Mouse (Mus musculus) right cerebral cortex, postnatal 25 days (tissue): ENCODE measurements around the gene Sys1.

Experiments used
- DNase-seq: peaks from one replicate; pipeline ENCODE4 v3.0.0; 2022

Sys1 gene

DNA sequence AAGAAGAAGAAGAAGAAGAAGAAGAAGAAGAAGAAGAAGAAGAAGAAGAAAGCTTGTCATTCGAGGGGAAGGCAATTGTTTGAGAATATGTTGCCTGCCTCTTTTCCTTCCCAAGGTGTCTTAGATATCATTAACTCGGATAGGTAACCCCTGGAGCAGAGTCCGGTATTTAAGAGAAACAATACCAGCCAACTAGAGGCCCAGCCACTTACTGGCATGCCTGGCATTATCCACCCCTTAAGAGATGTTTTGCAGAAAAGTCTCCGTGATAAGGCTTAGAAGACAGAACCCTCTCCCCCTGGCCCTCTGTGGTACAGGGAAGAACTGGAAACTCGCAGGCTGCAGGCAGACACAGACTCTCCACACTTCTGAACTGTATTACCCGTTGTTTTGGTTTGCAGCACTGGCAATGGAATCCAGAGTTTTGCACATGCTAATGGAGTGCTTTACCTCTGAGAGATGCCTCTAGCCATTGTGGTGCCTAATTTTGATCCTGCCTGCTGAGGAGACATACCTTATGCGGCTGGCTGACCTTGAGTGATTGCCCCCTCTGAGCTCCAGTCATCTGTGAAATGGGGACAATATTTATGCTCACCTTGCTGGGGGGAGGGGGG lies 2.8 kb upstream of the Sys1 start:
- no peak for DNase-seq

DNA sequence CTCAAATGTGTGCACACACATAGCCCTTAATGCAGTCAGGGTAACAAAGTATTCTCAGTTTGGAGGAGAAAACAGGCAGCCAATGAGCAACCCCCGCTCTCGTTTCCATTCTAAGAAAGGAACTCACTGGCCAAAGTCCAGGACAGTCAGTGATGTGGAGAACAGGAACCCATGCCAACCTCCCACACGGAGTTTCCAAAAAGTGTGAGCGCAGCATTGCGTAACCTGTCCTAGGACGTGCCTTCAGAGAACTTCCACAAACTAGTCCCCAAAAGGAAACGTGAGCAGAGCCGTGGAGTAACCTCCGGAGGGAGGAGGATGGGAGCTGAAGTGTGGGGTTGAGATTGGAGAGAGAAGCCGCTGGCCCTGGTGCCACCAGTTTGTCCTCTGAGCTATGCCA lies 1.9 kb upstream of the Sys1 start:
- DNase-seq = peak; percentile 82

DNA sequence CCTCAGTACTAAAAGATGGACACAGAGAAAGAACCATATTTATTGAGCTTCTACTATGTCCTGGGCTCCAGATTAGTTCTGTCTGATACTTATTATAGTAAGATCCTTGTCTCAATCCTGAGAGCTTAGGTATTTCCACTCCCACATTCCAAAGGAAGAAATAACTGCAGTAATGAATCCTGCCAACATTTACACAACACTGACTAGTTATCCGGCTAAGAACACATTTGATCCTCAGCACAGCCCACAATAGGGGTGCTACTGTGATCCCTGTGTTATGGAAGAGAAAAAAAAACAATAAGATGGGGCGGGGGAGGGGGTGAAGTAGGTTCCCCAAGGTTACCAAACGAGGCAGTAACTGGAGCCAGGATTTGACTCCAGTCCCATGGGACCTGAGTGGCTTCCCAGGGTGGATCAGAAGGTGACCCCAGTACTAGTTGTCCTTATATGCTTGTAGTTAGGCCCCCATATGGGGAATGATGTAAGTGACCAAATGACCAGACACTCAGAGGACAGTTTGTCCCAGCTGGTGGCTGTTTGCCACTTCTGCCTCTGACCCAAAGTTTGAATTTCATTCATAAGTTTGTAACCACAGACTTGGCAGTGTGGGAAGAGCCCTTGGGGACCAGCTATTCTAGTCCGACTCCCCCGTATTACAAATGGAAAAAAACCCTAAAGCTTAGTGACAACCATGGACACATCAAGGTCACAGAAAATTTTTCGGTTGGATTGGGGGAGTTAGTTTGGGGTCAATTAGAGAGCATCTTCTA lies 1.2 kb upstream of the Sys1 start:
- DNase-seq = no peak

- DNase-seq = no peak
Observed at GRCm38 (mm10) chr2:164456413-164456812, 351 bp upstream of the Sys1 start.

- DNase-seq = no peak
Observed at GRCm38 (mm10) chr2:164457942-164458341, 1.2 kb downstream of the Sys1 start.

DNA sequence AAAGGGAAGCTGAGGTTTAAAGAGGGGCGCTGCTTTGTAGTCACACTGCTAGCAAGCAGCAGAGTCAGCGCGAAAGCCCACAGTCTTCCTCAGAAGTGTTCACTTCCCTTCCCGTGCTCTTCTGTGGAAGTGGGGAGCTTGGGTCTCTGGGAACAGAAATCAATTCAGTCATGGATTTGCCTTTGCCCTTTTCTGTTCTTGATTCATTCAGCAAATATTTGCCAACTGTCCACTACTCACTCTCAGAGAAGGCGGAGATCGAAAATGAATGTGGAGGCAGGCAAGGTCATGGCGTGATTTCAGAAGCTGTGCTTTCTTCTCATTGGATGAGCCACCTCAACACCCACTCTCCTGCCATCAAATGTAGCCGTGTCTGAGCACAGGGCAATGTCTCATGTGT lies 1.8 kb downstream of the Sys1 start:
- DNase-seq = no peak

DNA sequence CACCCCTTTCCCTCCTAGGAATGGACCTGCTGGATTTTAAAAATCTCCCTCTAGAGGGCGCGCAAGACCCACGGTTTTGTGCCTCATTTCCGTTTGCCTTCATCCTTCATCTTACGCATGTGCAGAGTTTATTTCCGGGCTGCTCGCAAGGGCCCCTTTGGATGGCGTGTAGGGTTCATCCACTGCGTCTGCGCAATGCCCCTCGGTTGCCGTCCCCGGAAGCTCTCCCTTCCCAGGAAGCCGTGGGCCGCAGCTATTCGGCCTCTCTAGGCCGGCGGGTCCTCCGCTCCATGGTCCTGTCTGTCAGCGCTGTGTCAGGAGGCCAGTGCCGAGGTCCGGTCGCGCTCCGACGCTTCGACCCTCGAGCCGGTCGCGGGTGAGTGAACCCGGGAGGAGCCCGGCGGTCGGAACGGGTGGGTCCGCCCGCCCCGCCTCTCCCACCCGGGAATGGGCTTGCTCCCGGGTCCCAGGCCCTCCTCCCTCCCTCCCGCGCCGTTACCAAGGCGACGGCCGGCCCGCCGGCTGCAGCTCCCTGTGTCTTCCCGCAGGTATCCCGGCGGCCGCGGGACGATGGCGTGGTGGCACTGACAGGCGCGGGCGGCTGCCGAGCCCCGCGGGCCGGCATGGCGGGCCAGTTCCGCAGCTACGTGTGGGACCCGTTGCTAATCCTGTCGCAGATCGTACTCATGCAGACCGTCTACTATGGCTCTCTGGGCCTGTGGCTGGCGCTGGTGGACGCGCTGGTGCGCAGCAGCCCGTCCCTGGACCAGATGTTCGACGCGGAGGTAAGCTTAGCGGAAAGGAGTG lies 4.2 kb downstream of the Sys1 start, which contains the start of gene Gm20458:
Gm20458 (plus strand) TSS at position 223 of the 807 bp plus-strand sequence.
- peak; percentile 97 for DNase-seq

GRCm38 (mm10) chr2:164465161-164465560 lies 8.4 kb downstream of the Sys1 start:
- no peak for DNase-seq

DNA sequence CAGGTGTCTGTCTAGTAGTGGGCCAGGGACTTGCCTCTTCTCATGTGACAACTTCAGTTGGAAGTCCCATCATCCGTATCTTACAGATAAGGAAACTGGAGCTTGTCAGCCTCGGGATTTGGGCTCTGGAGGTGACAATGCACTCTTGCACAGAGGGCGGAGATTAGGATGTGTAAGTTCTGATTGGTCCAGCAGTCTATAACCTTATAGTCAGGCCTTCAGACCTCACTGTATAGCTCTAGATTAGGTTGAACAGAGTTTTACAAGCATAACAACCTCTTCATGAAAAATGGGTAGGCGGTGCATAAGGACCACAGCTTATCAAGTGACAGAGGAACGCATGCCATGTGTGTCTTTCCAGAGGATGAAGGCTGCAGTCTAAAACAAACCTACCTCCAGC lies 10.0 kb downstream of the Sys1 start:
- DNase-seq = no peak

- DNase-seq = no peak
Observed at GRCm38 (mm10) chr2:164470254-164470653, 13.5 kb downstream of the Sys1 start.

GRCm38 (mm10) chr2:164473624-164474023 lies 16.9 kb downstream of the Sys1 start, which contains the start of gene Trp53tg5:
TSS of gene Trp53tg5 (minus strand) at chr2:164473724.
- DNase-seq = no peak

- DNase-seq = no peak
Observed at GRCm38 (mm10) chr2:164485681-164486257, 29.0 kb downstream of the Sys1 start, which contains the start of gene Dbndd2. TSS of gene Dbndd2 (plus strand) at chr2:164486106.

- DNase-seq = peak; percentile 86
Observed at GRCm38 (mm10) chr2:164486258-164487114, 29.7 kb downstream of the Sys1 start.

DNA sequence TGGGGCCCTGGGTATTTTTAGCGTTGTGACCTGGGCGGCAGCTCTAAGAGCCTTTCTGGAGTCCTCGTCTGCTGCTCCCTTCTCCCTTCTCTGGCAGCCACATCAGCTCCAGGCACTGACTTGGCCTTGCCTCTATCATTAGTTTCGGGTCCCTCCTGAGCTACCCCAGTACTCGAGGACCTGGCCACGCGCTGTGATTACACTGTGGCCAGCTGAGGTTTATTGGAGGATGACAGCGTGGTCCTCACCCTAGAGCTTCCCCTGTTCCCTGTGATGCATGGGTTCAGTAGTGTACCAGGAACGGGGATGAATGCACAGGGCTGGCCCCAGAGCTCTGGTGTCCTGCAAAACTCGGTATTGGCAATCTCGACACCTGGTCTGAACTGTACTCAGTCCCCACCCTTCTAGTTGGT lies 30.4 kb downstream of the Sys1 start:
- no peak for DNase-seq

DNA sequence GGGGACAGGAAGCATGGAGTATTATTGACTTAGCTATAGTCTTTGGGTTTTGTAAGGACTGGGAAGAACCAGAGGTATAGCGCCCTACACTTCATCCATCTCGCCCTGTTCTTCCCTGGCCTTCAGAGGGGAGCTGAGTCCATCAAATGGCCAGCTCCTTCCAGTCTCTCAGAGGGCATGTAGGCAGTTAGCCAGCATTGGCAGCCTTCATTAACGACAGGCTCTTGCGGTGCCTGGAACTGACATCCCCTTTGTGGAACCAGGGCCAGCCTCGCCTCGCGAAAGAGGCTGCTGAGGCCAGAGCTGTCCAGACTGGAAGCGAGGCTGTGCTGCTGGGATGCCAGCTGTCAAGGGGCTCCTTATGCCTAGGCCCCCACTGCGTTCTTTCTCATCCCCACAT lies 31.0 kb downstream of the Sys1 start:
- DNase-seq = peak; percentile 22

DNA sequence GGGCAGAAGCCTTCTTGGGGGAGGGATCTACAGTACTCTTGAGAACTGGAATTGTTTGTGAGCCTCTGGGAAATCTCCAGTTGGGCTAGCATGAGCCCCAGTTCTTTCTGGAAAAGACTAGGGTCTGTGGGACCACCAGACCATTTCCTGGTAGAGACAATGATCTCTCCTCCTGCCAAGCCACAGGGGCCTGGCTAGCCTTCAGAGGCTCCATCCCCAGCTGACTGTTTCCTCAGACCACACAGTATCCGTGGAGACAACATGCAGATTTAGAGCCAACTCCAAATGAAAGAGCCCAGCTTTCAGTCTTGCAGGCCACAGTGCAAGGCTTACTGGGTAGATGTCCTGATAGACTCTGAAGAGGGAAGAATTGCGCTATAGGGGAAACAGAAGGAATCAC lies 37.4 kb downstream of the Sys1 start:
- DNase-seq = no peak

- no peak for DNase-seq
Observed at GRCm38 (mm10) chr2:164496331-164496730, 39.6 kb downstream of the Sys1 start.

DNA sequence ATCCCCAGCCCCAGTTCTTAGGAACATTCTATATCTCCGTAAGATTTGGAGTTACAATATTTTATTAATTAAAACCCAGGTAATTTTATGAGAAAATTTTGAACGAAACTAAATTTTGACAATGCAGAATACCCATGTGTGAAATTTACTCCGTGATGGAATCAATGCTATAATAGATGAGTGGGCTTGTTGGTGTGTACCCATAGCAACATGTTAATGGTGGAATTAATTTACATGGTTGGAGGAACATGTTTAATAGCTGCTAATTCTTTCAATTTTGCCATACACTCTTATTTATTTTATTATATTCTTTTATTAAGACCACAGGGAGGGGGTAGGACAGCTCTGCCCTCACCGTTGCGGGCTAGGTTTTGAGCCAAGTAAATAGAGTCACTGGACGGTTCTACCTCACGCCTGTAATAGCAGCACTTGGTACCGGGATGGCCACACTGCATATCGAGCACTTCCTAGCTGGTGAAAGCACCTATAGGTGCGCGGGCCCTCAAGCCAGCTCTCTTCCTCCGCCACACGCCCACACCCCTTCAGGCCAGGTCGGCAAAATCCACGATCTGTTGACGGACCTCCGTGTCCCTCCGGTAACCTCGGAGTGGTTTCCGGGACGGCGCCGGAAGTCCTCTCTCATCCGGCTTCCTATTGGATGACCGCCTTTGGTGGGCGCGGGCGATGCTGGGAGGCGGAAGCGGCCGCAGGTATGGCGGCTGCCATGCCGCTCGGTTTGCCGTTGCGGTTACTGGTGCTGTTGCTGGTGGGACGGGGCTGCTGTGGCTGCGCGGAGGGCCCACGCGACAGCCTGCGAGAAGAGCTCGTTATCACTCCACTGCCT lies 40.3 kb downstream of the Sys1 start, which contains the start of gene Pigt:
Pigt (plus strand) TSS at position 674 of the 844 bp plus-strand sequence.
- DNase-seq = peak; percentile 90

DNA sequence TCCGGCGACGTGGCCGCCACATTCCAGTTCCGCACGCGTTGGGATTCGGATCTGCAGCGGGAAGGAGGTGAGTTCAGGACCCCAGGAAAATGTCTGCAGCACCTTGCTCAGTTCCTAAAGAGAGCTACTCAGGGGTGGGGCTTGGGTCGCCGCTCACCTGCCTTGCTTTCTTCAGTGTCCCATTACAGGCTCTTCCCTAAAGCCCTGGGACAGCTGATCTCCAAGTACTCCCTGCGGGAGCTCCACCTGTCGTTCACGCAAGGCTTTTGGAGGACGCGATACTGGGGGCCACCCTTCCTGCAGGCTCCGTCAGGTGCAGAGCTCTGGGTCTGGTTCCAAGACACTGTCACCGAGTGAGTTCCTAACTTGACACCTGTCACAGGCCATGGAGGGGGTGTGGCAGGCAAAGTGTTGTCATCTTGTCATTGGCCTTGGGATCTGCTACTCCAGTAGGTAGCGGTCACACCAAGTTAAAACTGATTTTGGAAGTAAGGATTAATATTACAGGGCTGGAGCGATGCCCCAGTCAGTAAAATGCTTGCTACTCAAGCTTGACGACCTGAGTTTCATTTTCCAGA lies 41.0 kb downstream of the Sys1 start:
- no peak for DNase-seq

DNA sequence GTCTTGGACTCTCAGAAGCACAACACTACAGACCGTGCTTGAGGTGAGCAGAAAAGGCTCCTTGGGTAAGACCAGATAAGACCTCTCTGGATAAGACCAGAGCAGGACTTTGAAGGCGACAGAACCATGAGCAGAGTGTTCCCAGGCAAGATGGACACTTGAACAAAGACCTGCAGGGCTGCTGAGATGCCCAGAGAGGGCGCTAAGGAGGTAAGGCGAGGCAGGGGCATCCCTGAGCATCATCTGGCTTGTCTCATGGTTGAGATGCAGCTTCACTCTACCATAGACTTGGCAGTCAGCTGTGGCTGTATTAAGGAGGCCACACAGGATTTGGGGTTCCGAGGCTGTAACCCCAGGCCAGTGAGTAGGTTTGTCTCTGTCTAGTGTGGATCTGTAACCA lies 42.6 kb downstream of the Sys1 start:
- DNase-seq = no peak

GRCm38 (mm10) chr2:164500511-164500910 lies 43.7 kb downstream of the Sys1 start:
- no peak for DNase-seq
